ENCODE assay signal across 15 mouse cellular contexts in the genomic region with DNA sequence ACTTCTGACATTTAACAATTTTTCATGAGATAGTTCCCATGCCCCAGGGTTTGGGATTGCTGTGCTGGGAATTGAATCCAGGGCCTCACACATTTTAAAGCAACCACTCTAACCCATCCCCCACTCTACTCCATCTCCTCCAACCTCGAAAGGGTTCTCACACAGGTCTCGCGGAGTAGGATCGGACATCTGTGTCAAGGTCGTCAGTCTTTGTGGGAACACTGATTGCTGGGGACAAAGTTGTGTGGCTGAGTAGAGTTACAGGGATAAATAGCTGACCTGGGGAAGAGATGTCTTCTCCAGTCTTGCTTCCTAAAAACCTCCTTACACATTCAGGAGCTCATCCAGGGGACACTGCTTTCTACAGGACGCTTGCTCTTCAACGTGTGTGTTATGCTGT.
"Had no signal": no experiment of that assay in that cellular context is flagged by ENCODE, and none has a peak within 500 bp of the region (broad histone marks: within the 10 kb centered on the region; RNA-seq: fewer than 3 reads in every experiment).

No protein-coding gene starts in this region.

- H3K27ac ChIP-seq: neural tube, embryonic 13.5 days; neural tube, embryonic 15.5 days; stomach, embryonic 15.5 days had no signal

- H3K27me3 ChIP-seq: neural tube, embryonic 13.5 days; neural tube, embryonic 15.5 days; stomach, embryonic 15.5 days had no signal

- H3K4me3 ChIP-seq: neural tube, embryonic 13.5 days; neural tube, embryonic 15.5 days; stomach, embryonic 15.5 days had no signal

- H3K9ac ChIP-seq: neural tube, embryonic 13.5 days; neural tube, embryonic 15.5 days; stomach, embryonic 15.5 days had no signal

- H3K4me2 ChIP-seq: neural tube, embryonic 13.5 days; neural tube, embryonic 15.5 days; stomach, embryonic 15.5 days had no signal

- H3K4me1 ChIP-seq: neural tube, embryonic 13.5 days; neural tube, embryonic 15.5 days; stomach, embryonic 15.5 days had no signal

- DNase-seq: retina, postnatal 1 day; right cerebral cortex, adult 18-20 months; right cerebral cortex, postnatal 14 days; right cerebral cortex, postnatal 25 days; right cerebral cortex, postnatal 4 days; spleen, adult 18-20 months; thymus, adult 18-20 months; thymus, adult 2 months; thymus, postnatal 14 days; thymus, postnatal 25 days; thymus, postnatal 36 days; thymus, postnatal 4 days had no signal

- H3K9me3 ChIP-seq: neural tube, embryonic 13.5 days; neural tube, embryonic 15.5 days; stomach, embryonic 15.5 days had no signal
